Mouse (Mus musculus): ENCODE data around the gene Cabp2. TPM values are rescaled to one million over a fixed set of nuclear protein-coding genes. Genes with fewer than 3 reads are reported as not detected.

The Cabp2 gene
- polyA plus RNA-seq, 1 experiment, result not detected

GRCm38 (mm10) chr19:4071406-4071805 lies 10.0 kb upstream of the Cabp2 start:
- H3K79me3 ChIP-seq (ENCODE audit: low read depth), result no peaks in the 10 kb centered on the region
- H3ac ChIP-seq (ENCODE audit: control insufficient read depth, insufficient read length, low read depth), result no peak overlapping the region
- no peaks in the 10 kb centered on the region for H3K79me2 ChIP-seq (ENCODE audit: control insufficient read depth, insufficient read depth)
- H3K27me3 ChIP-seq (ENCODE audit: control insufficient read depth, insufficient read depth, insufficient read length), result no peaks in the 10 kb centered on the region
- TF ChIP-seq MYOG (IDR thresholded peaks at IDR 0.05; ENCODE audit: control insufficient read depth, extremely low read depth, insufficient read length), result no peak
- TF ChIP-seq CTCF (IDR thresholded peaks at IDR 0.05; ENCODE audit: control insufficient read depth, insufficient read depth, insufficient read length), result no peak
- TF ChIP-seq CEBPB (IDR thresholded peaks at IDR 0.05; ENCODE audit: low read depth), result no peak
- TF ChIP-seq USF1 (IDR thresholded peaks at IDR 0.05; ENCODE audit: low read depth), result no peak
- no peak for TF ChIP-seq FOSL1 (IDR thresholded peaks at IDR 0.05; ENCODE audit: insufficient read depth, low read length, poor library complexity, severe bottlenecking)
- no peaks in the 10 kb centered on the region for H3K36me3 ChIP-seq (ENCODE audit: control insufficient read depth, insufficient read depth)
- no peak overlapping the region for H3K4me3 ChIP-seq (ENCODE audit: insufficient read depth, poor library complexity, severe bottlenecking)

GRCm38 (mm10) chr19:4072706-4073424 lies 8.5 kb upstream of the Cabp2 start:
- no peaks in the 10 kb centered on the region for H3K27me3 ChIP-seq (ENCODE audit: control insufficient read depth, insufficient read depth, insufficient read length)
- TF ChIP-seq CTCF (IDR thresholded peaks at IDR 0.05; ENCODE audit: control insufficient read depth, insufficient read depth, insufficient read length), result no peak
- no peak for TF ChIP-seq MYOD1 (IDR thresholded peaks at IDR 0.05; ENCODE audit: control insufficient read depth, insufficient read length, low read depth)
- TF ChIP-seq FOSL1 (IDR thresholded peaks at IDR 0.05; ENCODE audit: insufficient read depth, low read length, poor library complexity, severe bottlenecking), result no peak
- TF ChIP-seq MYOG (IDR thresholded peaks at IDR 0.05; ENCODE audit: control insufficient read depth, extremely low read depth, insufficient read length), result no peak
- TF ChIP-seq MAX (IDR thresholded peaks at IDR 0.05), result no peak
- no peak for TF ChIP-seq CEBPB (IDR thresholded peaks at IDR 0.05; ENCODE audit: low read depth)
- TF ChIP-seq USF1 (IDR thresholded peaks at IDR 0.05; ENCODE audit: low read depth), result no peak
- H3K79me2 ChIP-seq (ENCODE audit: control insufficient read depth, insufficient read depth), result no peaks in the 10 kb centered on the region
- H3ac ChIP-seq (ENCODE audit: control insufficient read depth, insufficient read length, low read depth), result no peak overlapping the region
- H3K4me3 ChIP-seq (ENCODE audit: insufficient read depth, poor library complexity, severe bottlenecking), result no peak overlapping the region
- no peaks in the 10 kb centered on the region for H3K79me3 ChIP-seq (ENCODE audit: low read depth)
- no peaks in the 10 kb centered on the region for H3K36me3 ChIP-seq (ENCODE audit: control insufficient read depth, insufficient read depth)

GRCm38 (mm10) chr19:4075531-4075930 lies 5.8 kb upstream of the Cabp2 start:
- Histone ChIP-seq H3K27me3 (ENCODE audit: control insufficient read depth, insufficient read depth, insufficient read length) (no peaks in the 10 kb centered on the region), H3K36me3 (ENCODE audit: control insufficient read depth, insufficient read depth) (no peaks in the 10 kb centered on the region), H3K79me2 (ENCODE audit: control insufficient read depth, insufficient read depth) (no peaks in the 10 kb centered on the region), H3K79me3 (ENCODE audit: low read depth) (no peaks in the 10 kb centered on the region), H3K4me3 (ENCODE audit: insufficient read depth, poor library complexity, severe bottlenecking) (no peak overlapping the region), H3ac (ENCODE audit: control insufficient read depth, insufficient read length, low read depth) (no peak overlapping the region)
- TF ChIP-seq CEBPB (IDR thresholded peaks at IDR 0.05; ENCODE audit: low read depth), result no peak
- no peak for TF ChIP-seq CTCF (IDR thresholded peaks at IDR 0.05; ENCODE audit: control insufficient read depth, insufficient read depth, insufficient read length)
- no peak for TF ChIP-seq FOSL1 (IDR thresholded peaks at IDR 0.05; ENCODE audit: insufficient read depth, low read length, poor library complexity, severe bottlenecking)
- no peak for TF ChIP-seq MYOD1 (IDR thresholded peaks at IDR 0.05; ENCODE audit: control insufficient read depth, insufficient read length, low read depth)
- TF ChIP-seq MYOG (IDR thresholded peaks at IDR 0.05; ENCODE audit: control insufficient read depth, extremely low read depth, insufficient read length), result no peak

GRCm38 (mm10) chr19:4079594-4079993 lies 1.8 kb upstream of the Cabp2 start:
- Histone ChIP-seq H3K4me3 (ENCODE audit: insufficient read depth, poor library complexity, severe bottlenecking) (no peak overlapping the region), H3K27me3 (ENCODE audit: control insufficient read depth, insufficient read depth, insufficient read length) (no peaks in the 10 kb centered on the region), H3K79me3 (ENCODE audit: low read depth) (no peaks in the 10 kb centered on the region), H3ac (ENCODE audit: control insufficient read depth, insufficient read length, low read depth) (no peak overlapping the region), H3K79me2 (ENCODE audit: control insufficient read depth, insufficient read depth) (no peaks in the 10 kb centered on the region), H3K36me3 (ENCODE audit: control insufficient read depth, insufficient read depth) (no peaks in the 10 kb centered on the region)
- TF ChIP-seq CTCF (IDR thresholded peaks at IDR 0.05; ENCODE audit: control insufficient read depth, insufficient read depth, insufficient read length), result no peak
- no peak for TF ChIP-seq CEBPB (IDR thresholded peaks at IDR 0.05; ENCODE audit: low read depth)
- TF ChIP-seq USF1 (IDR thresholded peaks at IDR 0.05; ENCODE audit: low read depth), result no peak

GRCm38 (mm10) chr19:4080511-4081009 lies 818 bp upstream of the Cabp2 start:
- Histone ChIP-seq H3K36me3 (ENCODE audit: control insufficient read depth, insufficient read depth) (no peaks in the 10 kb centered on the region), H3K79me2 (ENCODE audit: control insufficient read depth, insufficient read depth) (no peaks in the 10 kb centered on the region), H3K79me3 (ENCODE audit: low read depth) (no peaks in the 10 kb centered on the region), H3K27me3 (ENCODE audit: control insufficient read depth, insufficient read depth, insufficient read length) (no peaks in the 10 kb centered on the region), H3ac (ENCODE audit: control insufficient read depth, insufficient read length, low read depth) (no peak overlapping the region), H3K4me3 (ENCODE audit: insufficient read depth, poor library complexity, severe bottlenecking) (no peak overlapping the region)
- no peak for TF ChIP-seq FOSL1 (IDR thresholded peaks at IDR 0.05; ENCODE audit: insufficient read depth, low read length, poor library complexity, severe bottlenecking)
- TF ChIP-seq CEBPB (IDR thresholded peaks at IDR 0.05; ENCODE audit: low read depth), result no peak
- no peak for TF ChIP-seq MYOG (IDR thresholded peaks at IDR 0.05; ENCODE audit: control insufficient read depth, extremely low read depth, insufficient read length)
- no peak for TF ChIP-seq USF1 (IDR thresholded peaks at IDR 0.05; ENCODE audit: low read depth)
- no peak for TF ChIP-seq MYOD1 (IDR thresholded peaks at IDR 0.05; ENCODE audit: control insufficient read depth, insufficient read length, low read depth)
- no peak for TF ChIP-seq CTCF (IDR thresholded peaks at IDR 0.05; ENCODE audit: control insufficient read depth, insufficient read depth, insufficient read length)
- no peak for TF ChIP-seq MAX (IDR thresholded peaks at IDR 0.05)

Measured in C2C12 (cell line).